Mouse (Mus musculus): ENCODE results near the gene Hist2h3c2.
"Not testable (repeated sequence)": the region's sequence is repeated elsewhere in the genome, so short reads cannot be mapped to it uniquely, and the experiment has no call there.

The Hist2h3c2 gene

GRCm38 (mm10) chr3:96236834-96237334, 2.0 kb downstream of the Hist2h3c2 start:
- no peak for DNase-seq (ENCODE audit: low read depth, low spot score)

- DNase-seq (ENCODE audit: low read depth, low spot score) = no peak
Measured at GRCm38 (mm10) chr3:96235836-96236235, 3.1 kb downstream of the Hist2h3c2 start.

GRCm38 (mm10) chr3:96234914-96235313, 4.0 kb downstream of the Hist2h3c2 start:
- no peak for DNase-seq (ENCODE audit: low read depth, low spot score)

- no peak for DNase-seq (ENCODE audit: low read depth, low spot score)
Measured at GRCm38 (mm10) chr3:96231758-96232120, 7.2 kb downstream of the Hist2h3c2 start.

- DNase-seq (ENCODE audit: low read depth, low spot score) = no peak
Measured at GRCm38 (mm10) chr3:96230910-96231757, 7.8 kb downstream of the Hist2h3c2 start.

- no peak for DNase-seq (ENCODE audit: low read depth, low spot score)
Measured at GRCm38 (mm10) chr3:96230404-96230803, 8.5 kb downstream of the Hist2h3c2 start.

- no peak for DNase-seq (ENCODE audit: low read depth, low spot score)
Measured at GRCm38 (mm10) chr3:96228828-96229227, 10.1 kb downstream of the Hist2h3c2 start.

GRCm38 (mm10) chr3:96226695-96227648, 12.0 kb downstream of the Hist2h3c2 start:
- peak; percentile 49 for DNase-seq (ENCODE audit: low read depth, low spot score)

- DNase-seq (ENCODE audit: low read depth, low spot score) = no peak
Measured at GRCm38 (mm10) chr3:96225421-96225820, 13.5 kb downstream of the Hist2h3c2 start.

- no peak for DNase-seq (ENCODE audit: low read depth, low spot score)
Measured at GRCm38 (mm10) chr3:96222774-96223173, 16.2 kb downstream of the Hist2h3c2 start.

GRCm38 (mm10) chr3:96221640-96222038, 17.3 kb downstream of the Hist2h3c2 start:
- no peak for DNase-seq (ENCODE audit: low read depth, low spot score)

GRCm38 (mm10) chr3:96220765-96221639, 17.9 kb downstream of the Hist2h3c2 start, which contains the start of the genes Hist2h2ac and Hist2h2be:
Hist2h2ac (minus strand) TSS chr3:96220880.
Hist2h2be (plus strand) TSS chr3:96221119.
- peak; percentile 95 for DNase-seq (ENCODE audit: low read depth, low spot score)

GRCm38 (mm10) chr3:96220131-96220764, 18.7 kb downstream of the Hist2h3c2 start:
- DNase-seq (ENCODE audit: low read depth, low spot score) = not testable (repeated sequence)

GRCm38 (mm10) chr3:96219661-96220130, 19.2 kb downstream of the Hist2h3c2 start, which contains the start of the genes Bola1 and Hist2h2ab:
Bola1 (minus strand) TSS chr3:96219709.
Hist2h2ab (plus strand) TSS chr3:96219865.
- peak; percentile 90 for DNase-seq (ENCODE audit: low read depth, low spot score)

- peak; percentile 40 for DNase-seq (ENCODE audit: low read depth, low spot score)
Measured at GRCm38 (mm10) chr3:96219191-96219641, 19.7 kb downstream of the Hist2h3c2 start.

- DNase-seq (ENCODE audit: low read depth, low spot score) = no peak
Measured at GRCm38 (mm10) chr3:96209242-96209641, 29.7 kb downstream of the Hist2h3c2 start.

GRCm38 (mm10) chr3:96207819-96208218, 31.1 kb downstream of the Hist2h3c2 start:
- no peak for DNase-seq (ENCODE audit: low read depth, low spot score)

GRCm38 (mm10) chr3:96199731-96200130, 39.2 kb downstream of the Hist2h3c2 start:
- no peak for DNase-seq (ENCODE audit: low read depth, low spot score)

- not testable (repeated sequence) for DNase-seq (ENCODE audit: low read depth, low spot score)
Measured at GRCm38 (mm10) chr3:96198601-96199251, 40.2 kb downstream of the Hist2h3c2 start.

Data from skeletal muscle tissue, adult 2 months (tissue).